Mouse (Mus musculus): ENCODE measurements at regions not wholly inside any gene's neighbourhood (a gene's known extent, or its start where the extent isn't known, plus 50 kb on each side); places are given as distances from the start of the nearest gene placed in this dataset.

DNA sequence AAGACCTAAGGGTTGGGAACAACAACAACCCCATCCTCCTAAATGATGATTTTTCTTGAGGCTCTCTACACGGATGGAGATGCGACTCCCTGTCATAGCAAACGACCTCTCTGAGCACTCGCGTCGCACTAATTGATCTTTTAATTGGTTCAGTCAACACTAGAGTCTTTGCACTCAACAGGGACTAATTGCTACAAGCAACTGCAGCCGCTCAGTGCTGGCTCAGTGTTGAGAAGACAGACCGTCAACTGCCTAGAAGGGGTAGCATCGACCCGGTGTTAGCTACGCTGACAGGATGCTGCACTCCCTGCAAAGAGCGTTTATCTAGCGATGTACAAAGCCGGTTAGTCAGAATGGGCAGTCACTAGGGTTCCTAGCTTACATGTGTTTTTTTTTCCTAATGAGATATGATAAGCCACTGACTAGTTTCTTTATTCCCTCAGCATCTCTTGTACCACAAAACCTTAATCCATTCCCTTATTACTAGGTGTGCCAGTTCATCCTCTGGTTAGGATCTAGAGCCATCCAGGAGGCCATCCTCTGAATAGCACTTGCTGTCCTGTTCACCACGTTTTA lies 314.7 kb upstream of the Runx1 start:
- no peaks in the 10 kb centered on the region for H3K9me3 ChIP-seq (ENCODE audit: low read length)
- DNase-seq (ENCODE audit: low spot score): no peak
- H3K36me3 ChIP-seq (ENCODE audit: insufficient read depth, low read length): no peaks in the 10 kb centered on the region
- no peaks in the 10 kb centered on the region for H3K4me1 ChIP-seq (ENCODE audit: insufficient read depth, low read depth, low read length)
- H3K27ac ChIP-seq (ENCODE audit: low read length): no peak overlapping the region
- ATAC-seq: no peak
- H3K27me3 ChIP-seq (replicated peaks; ENCODE audit: insufficient read depth, low read length): no peaks in the 10 kb centered on the region
- WGBS: 60% methylated on average over 15 of the region's 15 CpGs
- H3K9ac ChIP-seq (replicated peaks; ENCODE audit: low read depth): no peak overlapping the region
- TF ChIP-seq CTCF (IDR thresholded peaks at IDR 0.05) (no peak), EP300 (IDR thresholded peaks at IDR 0.05) (no peak)
- H3K4me3 ChIP-seq (ENCODE audit: low read depth, low read length): no peak overlapping the region
- no peak overlapping the region for H3K4me2 ChIP-seq (replicated peaks; ENCODE audit: low read depth, low read length)

DNA sequence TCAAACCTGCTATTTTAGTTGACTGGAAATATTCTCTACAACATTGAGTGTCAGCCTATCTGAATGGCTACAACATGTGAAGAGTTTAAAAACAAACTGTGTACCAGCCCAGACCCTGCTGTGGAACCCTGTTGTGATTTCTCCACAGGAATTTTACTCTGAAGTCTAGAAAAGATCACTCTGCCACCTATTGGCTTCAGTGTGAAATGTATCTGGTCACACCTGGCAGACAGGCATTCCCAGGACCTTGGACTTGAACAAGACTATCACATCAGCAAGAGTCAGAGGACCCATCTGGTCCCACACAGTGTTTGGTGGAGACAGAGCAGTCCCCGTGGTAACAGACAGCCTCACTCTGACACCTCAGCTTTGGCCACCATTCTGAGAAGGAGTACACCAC lies 311.3 kb upstream of the Runx1 start:
- H3K27me3 ChIP-seq (replicated peaks; ENCODE audit: insufficient read depth, low read length): no peaks in the 10 kb centered on the region
- no peak overlapping the region for H3K9ac ChIP-seq (replicated peaks; ENCODE audit: low read depth)
- H3K36me3 ChIP-seq (ENCODE audit: insufficient read depth, low read length): no peaks in the 10 kb centered on the region
- no peaks in the 10 kb centered on the region for H3K9me3 ChIP-seq (ENCODE audit: low read length)
- DNase-seq (ENCODE audit: low spot score) (peak; percentile 45), ATAC-seq (0 out of 2 replicates have a peak, but pooled peaks have one; percentile 9)
- peak; percentile 62 for TF ChIP-seq CTCF (IDR thresholded peaks at IDR 0.05)
- TF ChIP-seq EP300 (IDR thresholded peaks at IDR 0.05): no peak
- 38% methylated on average over 1 of the region's 1 CpGs for WGBS
- H3K4me2 ChIP-seq (replicated peaks; ENCODE audit: low read depth, low read length): no peak overlapping the region
- H3K27ac ChIP-seq (ENCODE audit: low read length): no peak overlapping the region
- no peak overlapping the region for H3K4me3 ChIP-seq (ENCODE audit: low read depth, low read length)
- no peaks in the 10 kb centered on the region for H3K4me1 ChIP-seq (ENCODE audit: insufficient read depth, low read depth, low read length)

GRCm38 (mm10) chr16:93131404-93131803 lies 305.5 kb upstream of the Runx1 start:
- H3K4me2 ChIP-seq (replicated peaks; ENCODE audit: low read depth, low read length): no peak overlapping the region
- no peaks in the 10 kb centered on the region for H3K27me3 ChIP-seq (replicated peaks; ENCODE audit: insufficient read depth, low read length)
- no peaks in the 10 kb centered on the region for H3K4me1 ChIP-seq (ENCODE audit: insufficient read depth, low read depth, low read length)
- no peak for ATAC-seq
- H3K27ac ChIP-seq (ENCODE audit: low read length): no peak overlapping the region
- TF ChIP-seq EP300 (IDR thresholded peaks at IDR 0.05) (no peak), CTCF (IDR thresholded peaks at IDR 0.05) (no peak)
- H3K9ac ChIP-seq (replicated peaks; ENCODE audit: low read depth): no peak overlapping the region
- H3K4me3 ChIP-seq (ENCODE audit: low read depth, low read length): no peak overlapping the region
- no peaks in the 10 kb centered on the region for H3K9me3 ChIP-seq (ENCODE audit: low read length)
- DNase-seq (ENCODE audit: low spot score): no peak
- WGBS: 68% methylated on average over 5 of the region's 5 CpGs
- no peaks in the 10 kb centered on the region for H3K36me3 ChIP-seq (ENCODE audit: insufficient read depth, low read length)

DNA sequence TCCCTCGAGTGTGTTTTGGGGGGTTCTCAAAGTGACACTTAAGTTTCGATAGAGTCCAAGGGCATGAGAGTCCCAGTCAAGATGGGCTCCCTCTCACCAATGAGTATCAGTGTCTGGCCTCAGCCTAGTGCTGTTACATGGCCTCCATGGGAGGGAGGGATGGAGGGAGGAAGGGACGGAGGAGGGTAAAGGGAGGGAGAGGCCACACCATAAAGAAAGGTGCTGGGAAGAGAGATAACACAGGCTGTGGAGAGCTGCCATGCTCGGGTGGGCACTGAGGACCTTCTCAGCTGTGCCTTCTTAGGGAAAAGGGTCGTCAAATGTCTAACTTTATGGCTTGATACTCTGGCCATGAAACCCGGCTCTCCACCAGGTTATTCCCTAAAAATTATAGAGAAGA lies 304.7 kb upstream of the Runx1 start:
- no peak for DNase-seq (ENCODE audit: low spot score)
- ATAC-seq: no peak

DNA sequence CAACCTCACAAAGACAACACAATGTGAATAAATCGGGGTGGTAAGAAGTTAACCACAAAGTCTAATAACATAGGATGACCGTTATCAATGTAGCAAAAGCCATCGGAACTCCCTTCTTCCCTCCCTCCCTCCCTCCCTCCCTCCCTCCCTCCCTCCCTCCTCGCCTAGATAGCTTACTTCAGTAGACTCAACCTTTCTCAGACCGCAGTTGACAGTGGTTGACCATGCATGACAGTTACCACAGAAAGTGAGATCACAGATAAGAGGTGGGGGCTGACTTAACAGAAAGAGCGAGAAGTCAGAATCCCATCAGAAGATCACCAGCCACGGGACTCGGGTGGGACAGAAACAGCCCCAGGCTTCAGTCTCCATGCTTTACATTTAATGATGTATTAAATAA lies 297.8 kb upstream of the Runx1 start:
- H3K9me3 ChIP-seq (ENCODE audit: low read length): no peaks in the 10 kb centered on the region
- H3K4me3 ChIP-seq (ENCODE audit: low read depth, low read length): no peak overlapping the region
- H3K4me1 ChIP-seq (ENCODE audit: insufficient read depth, low read depth, low read length): no peaks in the 10 kb centered on the region
- no peak for ATAC-seq
- H3K27ac ChIP-seq (ENCODE audit: low read length): no peak overlapping the region
- H3K4me2 ChIP-seq (replicated peaks; ENCODE audit: low read depth, low read length): no peak overlapping the region
- 64% methylated on average over 8 of the region's 8 CpGs for WGBS
- no peak overlapping the region for H3K9ac ChIP-seq (replicated peaks; ENCODE audit: low read depth)
- TF ChIP-seq EP300 (IDR thresholded peaks at IDR 0.05): no peak
- TF ChIP-seq CTCF (IDR thresholded peaks at IDR 0.05): no peak
- no peaks in the 10 kb centered on the region for H3K36me3 ChIP-seq (ENCODE audit: insufficient read depth, low read length)
- no peaks in the 10 kb centered on the region for H3K27me3 ChIP-seq (replicated peaks; ENCODE audit: insufficient read depth, low read length)
- DNase-seq (ENCODE audit: low spot score): no peak

More for the DNA sequence above, 304.7 kb upstream of the Runx1 start:
- H3K4me3 ChIP-seq (ENCODE audit: low read depth, low read length): no peak overlapping the region
- no peaks in the 10 kb centered on the region for H3K27me3 ChIP-seq (replicated peaks; ENCODE audit: insufficient read depth, low read length)
- H3K9ac ChIP-seq (replicated peaks; ENCODE audit: low read depth): no peak overlapping the region
- H3K36me3 ChIP-seq (ENCODE audit: insufficient read depth, low read length): no peaks in the 10 kb centered on the region
- H3K27ac ChIP-seq (ENCODE audit: low read length): no peak overlapping the region
- 81% methylated on average over 6 of the region's 6 CpGs for WGBS
- H3K9me3 ChIP-seq (ENCODE audit: low read length): no peaks in the 10 kb centered on the region
- H3K4me2 ChIP-seq (replicated peaks; ENCODE audit: low read depth, low read length): no peak overlapping the region
- TF ChIP-seq EP300 (IDR thresholded peaks at IDR 0.05) (no peak), CTCF (IDR thresholded peaks at IDR 0.05) (no peak)
- no peaks in the 10 kb centered on the region for H3K4me1 ChIP-seq (ENCODE audit: insufficient read depth, low read depth, low read length)

DNA sequence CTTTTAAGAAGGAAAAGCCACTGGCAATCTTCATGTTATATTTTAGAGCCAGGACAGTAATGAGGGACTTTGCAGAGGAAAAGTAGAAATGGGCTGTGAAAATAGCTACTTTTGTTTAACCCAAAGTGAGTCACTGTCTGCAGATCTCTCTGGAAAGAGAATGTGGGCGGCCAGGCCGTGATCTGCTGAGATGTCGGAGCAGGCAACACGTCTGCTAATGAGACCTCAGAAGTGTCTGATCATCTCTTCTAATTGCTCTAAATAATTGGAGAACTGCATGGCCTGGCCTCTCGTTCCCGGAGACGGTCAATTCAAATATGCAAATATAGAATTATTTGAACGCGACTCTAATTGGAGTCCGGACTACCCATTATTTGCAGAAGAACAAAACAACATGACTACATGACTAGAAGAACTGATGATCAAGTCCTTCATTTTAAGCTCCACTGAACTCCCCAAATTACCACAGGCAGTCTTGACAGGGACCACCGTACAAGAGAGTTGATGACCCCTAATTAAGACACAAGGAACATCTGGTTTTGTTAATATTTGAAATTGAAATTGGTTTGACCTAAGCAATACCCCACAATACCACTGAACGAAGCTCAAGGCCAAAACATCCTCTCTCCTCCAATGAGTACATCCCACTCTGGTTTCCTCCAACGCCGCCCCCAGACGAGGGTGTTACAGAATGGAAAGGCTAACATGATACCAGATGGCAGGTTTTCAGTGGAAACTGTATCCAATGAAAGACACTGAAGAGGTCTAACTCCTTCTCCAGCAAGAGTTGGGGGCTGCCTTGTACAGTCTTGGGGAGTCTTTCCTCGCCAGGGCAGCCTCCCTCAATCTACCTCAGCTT lies 290.4 kb upstream of the Runx1 start:
- 86% methylated on average over 16 of the region's 16 CpGs for WGBS

More for the DNA sequence above, 290.4 kb upstream of the Runx1 start:
- Histone ChIP-seq H3K36me3 (ENCODE audit: insufficient read depth, low read length) (no peaks in the 10 kb centered on the region), H3K4me2 (replicated peaks; ENCODE audit: low read depth, low read length) (no peak overlapping the region), H3K27me3 (replicated peaks; ENCODE audit: insufficient read depth, low read length) (no peaks in the 10 kb centered on the region), H3K9me3 (ENCODE audit: low read length) (no peaks in the 10 kb centered on the region), H3K4me1 (ENCODE audit: insufficient read depth, low read depth, low read length) (no peaks in the 10 kb centered on the region), H3K4me3 (ENCODE audit: low read depth, low read length) (no peak overlapping the region), H3K9ac (replicated peaks; ENCODE audit: low read depth) (no peak overlapping the region), H3K27ac (ENCODE audit: low read length) (no peak overlapping the region)
- ATAC-seq (no peak), DNase-seq (ENCODE audit: low spot score) (no peak)
- TF ChIP-seq EP300 (IDR thresholded peaks at IDR 0.05) (no peak), CTCF (IDR thresholded peaks at IDR 0.05) (no peak)

Measured in lung, postnatal 0 days (tissue).